Mouse (Mus musculus): ENCODE measurements around the gene Tmem120b.

The Tmem120b gene

DNA sequence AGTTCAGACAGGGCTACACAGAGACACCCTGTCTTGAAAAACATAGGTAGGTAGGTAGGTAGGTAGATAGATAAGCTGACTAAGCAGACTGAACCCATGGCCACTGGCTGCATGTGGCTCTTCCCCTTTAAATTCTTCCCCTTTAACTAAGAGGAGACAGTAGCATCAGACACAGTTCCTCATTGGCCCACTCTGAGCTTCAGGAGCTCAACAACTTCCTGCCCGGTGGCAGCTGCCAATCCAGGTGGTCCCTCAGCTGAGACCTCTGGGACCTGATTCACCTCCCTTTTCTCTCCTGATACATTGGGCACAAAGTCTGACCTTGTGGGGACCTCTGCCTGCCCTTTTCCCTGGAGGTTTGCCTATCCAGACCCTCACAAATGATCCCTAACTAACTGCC, 84.7 kb downstream of the Tmem120b start:
- in situ Hi-C loops (cut with MboI, MseI) = no loop called here

DNA sequence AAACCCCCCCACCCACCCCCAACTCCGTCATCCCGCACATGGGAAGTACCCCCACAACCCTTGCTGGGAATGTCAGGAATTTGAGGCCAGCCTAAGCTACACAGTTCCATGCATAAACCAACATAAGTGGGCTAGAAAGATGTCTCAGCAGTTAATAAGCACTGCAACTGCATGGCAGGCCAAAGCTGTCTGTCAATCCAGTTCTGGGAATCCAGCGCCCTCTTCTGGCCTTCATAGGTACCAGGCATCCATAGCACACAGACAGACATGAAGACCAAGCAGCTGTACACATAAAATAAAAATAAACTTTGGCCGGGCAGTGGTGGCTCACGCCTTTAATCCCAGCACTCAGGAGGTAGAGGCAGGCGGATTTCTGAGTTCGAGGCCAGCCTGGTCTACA, 87.2 kb downstream of the Tmem120b start:
- in situ Hi-C loops (cut with MboI, MseI) = loop anchor here (5.0 kb wide), 1 partner anchor 33 kb away; no protein-coding TSS in a partner anchor

- in situ Hi-C loops (cut with MboI, MseI) = loop anchor here (5.0 kb wide), 1 partner anchor 34 kb away; no protein-coding TSS in a partner anchor
Observed at GRCm38 (mm10) chr5:123156763-123157162, 88.5 kb downstream of the Tmem120b start.

GRCm38 (mm10) chr5:123157972-123158371, 89.8 kb downstream of the Tmem120b start:
- in situ Hi-C loops (cut with MboI, MseI) = loop anchor here (5.0 kb wide), 1 partner anchor 36 kb away; no protein-coding TSS in a partner anchor

- in situ Hi-C loops (cut with MboI, MseI) = loop anchor here (5.0 kb wide), 1 partner anchor 37 kb away; no protein-coding TSS in a partner anchor
Observed at GRCm38 (mm10) chr5:123159446-123159845, 91.2 kb downstream of the Tmem120b start.

DNA sequence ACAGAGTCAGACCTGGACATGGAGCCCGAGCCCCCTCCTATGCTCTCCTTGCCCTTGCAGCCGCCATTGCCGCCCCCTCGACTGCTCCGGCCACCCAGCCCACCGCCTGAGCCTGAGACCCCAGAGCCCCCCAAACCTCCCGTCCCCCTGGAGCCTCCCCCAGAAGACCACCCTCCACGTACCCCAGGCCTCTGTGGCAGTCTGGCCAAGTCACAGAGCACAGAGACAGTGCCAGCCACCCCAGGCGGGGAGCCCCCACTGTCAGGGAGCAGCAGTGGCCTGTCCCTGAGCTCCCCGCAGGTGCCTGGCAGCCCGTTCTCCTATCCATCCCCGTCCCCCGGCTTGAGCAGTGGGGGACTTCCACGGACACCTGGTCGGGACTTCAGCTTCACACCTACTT, 91.7 kb downstream of the Tmem120b start:
- in situ Hi-C loops (cut with MboI, MseI) = loop anchor here (5.0 kb wide), 1 partner anchor 38 kb away; no protein-coding TSS in a partner anchor

DNA sequence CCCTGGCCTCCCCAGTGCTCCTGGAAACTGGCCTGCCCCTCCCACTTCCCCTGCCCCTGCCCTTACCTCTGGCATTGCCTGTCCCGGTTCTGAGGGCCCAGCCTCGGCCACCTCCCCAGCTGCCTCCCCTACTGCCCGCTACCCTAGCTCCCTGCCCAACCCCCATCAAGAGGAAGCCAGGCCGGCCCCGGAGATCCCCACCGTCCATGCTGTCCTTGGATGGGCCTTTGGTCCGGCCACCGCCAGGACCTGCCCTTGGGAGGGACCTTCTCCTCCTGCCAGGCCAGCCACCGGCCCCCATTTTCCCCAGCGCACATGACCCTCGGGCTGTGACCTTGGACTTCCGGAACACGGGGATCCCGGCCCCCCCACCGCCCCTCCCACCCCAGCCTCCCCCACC, 92.1 kb downstream of the Tmem120b start:
- in situ Hi-C loops (cut with MboI, MseI) = no loop called here

DNA sequence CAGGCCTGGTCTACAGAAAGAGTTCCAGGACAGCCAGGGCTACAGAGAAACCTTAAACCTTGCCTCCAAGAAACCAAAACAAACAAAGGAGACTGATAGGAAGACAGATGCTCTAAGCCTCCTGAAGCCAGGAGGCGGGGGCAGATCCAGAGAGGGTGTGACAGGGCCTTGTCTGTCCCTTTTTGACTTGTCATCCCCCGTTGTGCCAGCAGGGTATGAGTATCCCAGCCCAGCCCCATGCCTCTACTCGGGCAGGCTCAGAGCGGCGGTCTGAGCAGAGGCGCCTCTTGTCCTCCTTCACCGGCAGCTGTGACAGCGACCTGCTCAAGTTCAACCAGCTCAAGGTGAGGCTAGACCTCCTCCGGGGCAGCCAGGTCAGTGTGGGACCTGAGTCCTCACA, 94.7 kb downstream of the Tmem120b start:
- in situ Hi-C loops (cut with MboI, MseI) = no loop called here

- in situ Hi-C loops (cut with MboI, MseI) = no loop called here
Observed at GRCm38 (mm10) chr5:123166437-123166836, 98.2 kb downstream of the Tmem120b start.

Data from regulatory T cell (primary cell).